Mouse (Mus musculus): ENCODE measurements at regions not wholly inside any gene's neighbourhood (a gene's known extent, or its start where the extent isn't known, plus 50 kb on each side); places are given as distances from the start of the nearest gene placed in this dataset.

DNA sequence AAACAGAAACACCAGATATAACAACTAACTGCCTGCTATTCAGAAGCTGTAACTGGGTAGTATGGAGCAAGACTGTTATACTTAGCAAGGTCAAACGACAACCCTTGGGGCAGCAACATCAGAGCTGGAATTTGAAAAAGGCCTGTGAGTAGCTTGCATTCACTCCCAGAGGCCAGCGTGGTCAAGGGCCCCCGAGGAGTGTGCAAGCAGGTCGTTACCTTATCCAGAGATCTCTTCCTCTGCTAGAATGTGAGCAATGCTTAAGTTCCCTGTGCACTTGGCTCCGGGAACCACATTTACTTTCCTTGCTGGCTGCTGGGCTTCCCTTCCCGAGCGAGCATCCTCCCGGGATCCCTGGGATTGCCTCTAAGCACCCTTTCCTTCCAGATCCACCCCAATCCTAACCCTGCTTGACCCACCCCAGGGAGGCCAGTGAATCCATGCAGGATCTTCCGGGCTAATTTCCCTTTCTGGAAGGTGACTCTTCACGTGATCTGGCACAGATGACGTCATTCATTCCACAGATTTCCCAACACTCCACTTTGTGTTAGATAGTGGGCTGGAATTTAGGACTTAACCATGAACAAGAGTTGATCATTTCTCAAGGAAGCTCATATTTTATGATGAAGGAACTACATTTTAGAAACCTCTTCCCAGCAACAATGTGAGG lies 112.3 kb upstream of the Tsc22d1 start:
- DNase-seq (ENCODE audit: low read depth, low spot score) = no peak
- no peaks in the 10 kb centered on the region for H3K9me3 ChIP-seq (replicated peaks; ENCODE audit: insufficient read depth, low read length)
- no peak overlapping the region for H3K9ac ChIP-seq (ENCODE audit: control insufficient read depth, low read depth, low read length, poor library complexity, severe bottlenecking)
- no peaks in the 10 kb centered on the region for H3K4me1 ChIP-seq (ENCODE audit: control insufficient read depth in 1 of 2, insufficient read depth in 2 of 2, low read length in 2 of 2)
- no peak overlapping the region for H3K4me3 ChIP-seq (ENCODE audit: control insufficient read depth in 1 of 2, insufficient read depth in 1 of 2, low read depth in 2 of 2, low read length in 2 of 2)
- H3K79me2 ChIP-seq (ENCODE audit: control insufficient read depth, insufficient read depth, low read length, poor library complexity) = no peaks in the 10 kb centered on the region
- H3K27ac ChIP-seq (ENCODE audit: control insufficient read depth, low read depth, low read length) = no peak overlapping the region
- TF ChIP-seq CHD2 (IDR thresholded peaks at IDR 0.05; ENCODE audit: low read length) (no peak), MYB (IDR thresholded peaks at IDR 0.05; ENCODE audit: low read depth, low read length) (no peak), GABPA (IDR thresholded peaks at IDR 0.05; ENCODE audit: low read depth, low read length) (no peak), ZNF384 (IDR thresholded peaks at IDR 0.05; ENCODE audit: low read depth, low read length) (no peak), CTCF (IDR thresholded peaks at IDR 0.05 in 2 of 3, conservative IDR thresholded peaks at IDR 0.05 in 1 of 3; ENCODE audit: control insufficient read depth in 1 of 3, insufficient read depth in 1 of 3, low read depth in 2 of 3, low read length in 3 of 3, poor library complexity in 1 of 3, severe bottlenecking in 1 of 3) (no peak), HCFC1 (IDR thresholded peaks at IDR 0.05; ENCODE audit: low read depth, low read length) (no peak), RAD21 (IDR thresholded peaks at IDR 0.05; ENCODE audit: low read depth, low read length) (no peak), USF1 (IDR thresholded peaks at IDR 0.05; ENCODE audit: low read depth, low read length) (no peak), ZC3H11A (IDR thresholded peaks at IDR 0.05; ENCODE audit: low read depth, low read length) (no peak), UBTF (IDR thresholded peaks at IDR 0.05; ENCODE audit: borderline replicate concordance, insufficient read depth, low read depth, low read length) (no peak), CHD1 (IDR thresholded peaks at IDR 0.05; ENCODE audit: low read depth, low read length) (no peak), TAL1 (IDR thresholded peaks at IDR 0.05; ENCODE audit: low read length) (no peak), POLR2AphosphoS5 (IDR thresholded peaks at IDR 0.05; ENCODE audit: borderline replicate concordance, low read depth, low read length) (no peak), SMC3 (IDR thresholded peaks at IDR 0.05; ENCODE audit: low read depth, low read length) (no peak), MAX (IDR thresholded peaks at IDR 0.05; ENCODE audit: low read length) (no peak), RCOR1 (IDR thresholded peaks at IDR 0.05; ENCODE audit: low read depth, low read length) (no peak)
- no peaks in the 10 kb centered on the region for H3K36me3 ChIP-seq (ENCODE audit: control insufficient read depth in 1 of 2, insufficient read depth in 2 of 2, low read length in 2 of 2)
- H3K27me3 ChIP-seq (ENCODE audit: control insufficient read depth in 1 of 2, insufficient read depth in 2 of 2, low read length in 2 of 2) = no peaks in the 10 kb centered on the region

DNA sequence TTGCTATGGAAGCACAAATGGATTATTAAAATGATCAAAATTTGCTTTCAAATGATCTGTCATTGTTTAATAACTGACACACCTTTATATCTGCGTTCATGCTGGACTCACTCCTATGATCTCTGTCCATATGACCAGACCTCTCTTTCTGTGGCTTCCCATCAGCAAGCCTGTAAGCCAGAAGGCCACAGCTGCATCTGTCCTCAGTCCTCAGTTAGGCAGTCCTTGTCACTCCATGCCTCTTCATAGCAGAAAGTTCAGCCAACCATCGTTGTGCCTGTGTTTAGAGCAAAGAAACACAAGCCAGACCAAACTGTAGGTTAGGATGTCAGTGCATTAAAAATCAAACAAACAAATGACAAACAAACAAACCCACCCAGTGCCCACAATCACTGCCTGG lies 107.2 kb upstream of the Tsc22d1 start:
- no peak for TF ChIP-seq TBP (IDR thresholded peaks at IDR 0.05; ENCODE audit: low read depth, low read length)
- no peak for TF ChIP-seq EP300 (IDR thresholded peaks at IDR 0.05; ENCODE audit: low read depth in 1 of 2, low read length in 2 of 2)
- TF ChIP-seq MAFK (IDR thresholded peaks at IDR 0.05; ENCODE audit: borderline replicate concordance, low read depth, low read length) = no peak
- no peak for TF ChIP-seq TCF12 (IDR thresholded peaks at IDR 0.05; ENCODE audit: low read depth, low read length)
- TF ChIP-seq ELF1 (IDR thresholded peaks at IDR 0.05; ENCODE audit: low read depth, low read length) = no peak
- no peak for TF ChIP-seq CTCF (IDR thresholded peaks at IDR 0.05 in 2 of 3, conservative IDR thresholded peaks at IDR 0.05 in 1 of 3; ENCODE audit: control insufficient read depth in 1 of 3, insufficient read depth in 1 of 3, low read depth in 2 of 3, low read length in 3 of 3, poor library complexity in 1 of 3, severe bottlenecking in 1 of 3)
- TF ChIP-seq MYB (IDR thresholded peaks at IDR 0.05; ENCODE audit: low read depth, low read length) = no peak
- no peak for TF ChIP-seq SMC3 (IDR thresholded peaks at IDR 0.05; ENCODE audit: low read depth, low read length)
- TF ChIP-seq GATA1 (IDR thresholded peaks at IDR 0.05; ENCODE audit: low read depth, low read length) = no peak
- no peak for TF ChIP-seq MAZ (IDR thresholded peaks at IDR 0.05; ENCODE audit: low read depth, low read length)
- no peak for TF ChIP-seq KAT2A (conservative IDR thresholded peaks at IDR 0.05; ENCODE audit: low read depth, low read length)
- TF ChIP-seq ZMIZ1 (IDR thresholded peaks at IDR 0.05; ENCODE audit: low read depth, low read length) = no peak
- no peak for TF ChIP-seq UBTF (IDR thresholded peaks at IDR 0.05; ENCODE audit: borderline replicate concordance, insufficient read depth, low read depth, low read length)
- Histone ChIP-seq H3K27ac (ENCODE audit: control insufficient read depth, low read depth, low read length) (no peak overlapping the region), H3K79me2 (ENCODE audit: control insufficient read depth, insufficient read depth, low read length, poor library complexity) (no peaks in the 10 kb centered on the region), H3K9ac (ENCODE audit: control insufficient read depth, low read depth, low read length, poor library complexity, severe bottlenecking) (no peak overlapping the region), H3K27me3 (ENCODE audit: control insufficient read depth in 1 of 2, insufficient read depth in 2 of 2, low read length in 2 of 2) (no peaks in the 10 kb centered on the region), H3K4me1 (ENCODE audit: control insufficient read depth in 1 of 2, insufficient read depth in 2 of 2, low read length in 2 of 2) (no peaks in the 10 kb centered on the region), H3K36me3 (ENCODE audit: control insufficient read depth in 1 of 2, insufficient read depth in 2 of 2, low read length in 2 of 2) (no peaks in the 10 kb centered on the region), H3K9me3 (replicated peaks; ENCODE audit: insufficient read depth, low read length) (no peaks in the 10 kb centered on the region), H3K4me3 (ENCODE audit: control insufficient read depth in 1 of 2, insufficient read depth in 1 of 2, low read depth in 2 of 2, low read length in 2 of 2) (no peak overlapping the region)
- no peak for DNase-seq (ENCODE audit: low read depth, low spot score)
